Comparison of ENCODE assay signal across 23 mouse cellular contexts in the genomic region with DNA sequence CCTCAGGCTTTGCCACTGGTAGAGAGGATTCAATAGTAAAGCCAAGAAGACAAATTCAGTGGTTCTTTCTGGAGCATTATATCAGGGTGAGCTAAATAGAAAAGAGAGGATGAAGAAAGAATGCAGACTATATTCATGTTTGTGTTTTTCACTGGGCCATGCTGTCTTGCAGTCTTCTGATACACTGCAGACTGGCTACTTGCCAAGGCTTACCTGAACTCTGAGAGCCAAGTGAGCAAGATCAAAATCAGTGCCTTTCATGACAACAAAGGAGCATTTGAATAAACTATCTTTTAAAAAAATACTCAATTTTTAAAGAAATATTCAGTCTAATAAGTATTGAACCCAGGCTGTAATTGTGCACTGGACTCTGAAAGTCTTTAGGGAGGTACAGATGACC.
DNase-seq lines count a peak whose midpoint lies in the region; ATAC-seq and TF ChIP-seq lines count a peak whose summit lies in the region.
"Had no signal": no experiment of that assay in that cellular context is flagged by ENCODE, and none has a peak within 500 bp of the region (broad histone marks: within the 10 kb centered on the region; RNA-seq: fewer than 3 reads in every experiment).

No protein-coding gene starts in this region.

- H3K27ac ChIP-seq in cerebellum, adult 2 months (ENCODE audit: insufficient read depth, low read length) = peak overlapping the region; percentile 66
- H3K27ac ChIP-seq in layer of hippocampus, adult 2 months = peak overlapping the region; percentile 84; the same call in 1 of the 2 replicates
- H3K27ac ChIP-seq: embryonic facial prominence, embryonic 13.5 days; embryonic facial prominence, embryonic 15.5 days; forebrain, embryonic 10.5 days; forebrain, embryonic 12.5 days had no signal

- H3K4me3 ChIP-seq in cerebellum, adult 2 months (replicated peaks; ENCODE audit: insufficient read depth, low read depth, low read length) = no peak overlapping the region
- H3K4me3 ChIP-seq in layer of hippocampus, adult 2 months = no peak overlapping the region
- H3K4me3 ChIP-seq: embryonic facial prominence, embryonic 13.5 days; embryonic facial prominence, embryonic 15.5 days; erythroblast, embryonic 14.5 days; forebrain, embryonic 10.5 days; forebrain, embryonic 12.5 days had no signal

- peak in 1 of 2 experiments; percentile 63 for DNase-seq in cerebellum, adult 2 months
- no peak for DNase-seq in cerebellum, adult 8-10 months
- peak; percentile 39 to 42 for DNase-seq in cerebellum, postnatal 10 days
- no peak for DNase-seq in layer of hippocampus, adult 2 months (ENCODE audit: low spot score in 2 of 2)
- no peak for DNase-seq in layer of hippocampus, adult 18-20 months (ENCODE audit: low spot score in 2 of 2)
- DNase-seq in brain, adult 2 months (ENCODE audit: low read depth, low spot score) = peak; percentile 63
- DNase-seq: adrenal gland, adult 8-10 months; adrenal gland, postnatal 14 days; adrenal gland, postnatal 36 days; B cell, adult 2 months; embryo, embryonic 11 days had no signal

- H3K4me1 ChIP-seq in cerebellum, adult 2 months (ENCODE audit: control insufficient read depth, insufficient read depth, low read length) = peaks cover 46% of the 10 kb centered on the region; the same call in 1 of the 2 replicates
- H3K4me1 ChIP-seq: embryonic facial prominence, embryonic 13.5 days; embryonic facial prominence, embryonic 15.5 days; forebrain, embryonic 10.5 days; forebrain, embryonic 12.5 days had no signal

- H3K27me3 ChIP-seq in cerebellum, adult 2 months (ENCODE audit: control insufficient read depth, insufficient read depth, low read length) = no peaks in the 10 kb centered on the region
- H3K27me3 ChIP-seq: CH12.LX; embryonic facial prominence, embryonic 13.5 days; embryonic facial prominence, embryonic 15.5 days; forebrain, embryonic 12.5 days had no signal

- no peak for TF ChIP-seq POLR2A in cerebellum, adult 2 months (IDR thresholded peaks at IDR 0.05; ENCODE audit: borderline replicate concordance, insufficient read depth, low read length)

- TF ChIP-seq CTCF in cerebellum, adult 2 months (IDR thresholded peaks at IDR 0.05; ENCODE audit: borderline replicate concordance, insufficient read depth, low read depth, low read length) = no peak
- TF ChIP-seq CTCF in layer of hippocampus, adult 2 months (conservative IDR thresholded peaks at IDR 0.05) = no peak

- no peak for ATAC-seq in cerebellum, adult (ENCODE audit: insufficient number of reproducible peaks, low FRiP score, low TSS enrichment)
- ATAC-seq: activated CD4-positive, CD25-positive, alpha-beta regulatory T cell, adult 4 months; CD4-positive, CD25-positive, alpha-beta regulatory T cell, adult 4 months; forebrain, embryonic 14.5 days; forebrain, embryonic 16.5 days; Patski had no signal

Comparison
In these comparisons a context has a peak if more than half of its experiments do, and no peak if none do; other contexts are left out.
1. DNase-seq: peak in cerebellum, postnatal 10 days (2 of 2) and brain, adult 2 months (single experiment); none in cerebellum, adult 8-10 months (single experiment), layer of hippocampus, adult 2 months (0 of 2) and layer of hippocampus, adult 18-20 months (0 of 2).